Mouse (Mus musculus) ES-E14 (cell line): ENCODE data around the gene Gm10974.

Experiments
- HCFC1 ChIP-seq: IDR thresholded peaks from 2 replicates; pipeline ENCODE4 v1.6.1; 2012; ENCODE audit warnings: low read length, inconsistent platforms, borderline replicate concordance; ENCODE audit not compliant: insufficient read depth
- ZC3H11A ChIP-seq: IDR thresholded peaks from 2 replicates; pipeline ENCODE4 v1.6.1; 2012; ENCODE audit warnings: low read depth, mild to moderate bottlenecking, inconsistent platforms, low read length, borderline replicate concordance
- ZNF384 ChIP-seq: IDR thresholded peaks from 2 replicates; pipeline ENCODE4 v1.6.1; 2012; ENCODE audit warnings: low read depth, low read length, inconsistent platforms

GRCm38 (mm10) chr7:66365904-66366303 lies at the start of gene Gm10974:
- TF ChIP-seq ZNF384 (no peak), HCFC1 (no peak), ZC3H11A (no peak)
